Mouse (Mus musculus) small intestine, adult 2 months (tissue): ENCODE measurements around the gene Ncoa6.

Experiments
- CTCF ChIP-seq: fragments of 200-500 bp; IDR thresholded peaks from 2 replicates; pipeline ENCODE4 v1.5.1; 2012; ENCODE audit warnings: low read depth, mild to moderate bottlenecking, control low read depth, inconsistent platforms, low read length, moderate library complexity, mixed read lengths; ENCODE audit not compliant: insufficient replicate concordance, insufficient read length; ENCODE audit errors: extremely low read depth
- POLR2A ChIP-seq: fragments of 200-500 bp; IDR thresholded peaks from 2 replicates; pipeline ENCODE4 v1.6.1; 2012; ENCODE audit warnings: low read depth, mild to moderate bottlenecking, control low read depth, inconsistent platforms, low read length, moderate library complexity

DNA sequence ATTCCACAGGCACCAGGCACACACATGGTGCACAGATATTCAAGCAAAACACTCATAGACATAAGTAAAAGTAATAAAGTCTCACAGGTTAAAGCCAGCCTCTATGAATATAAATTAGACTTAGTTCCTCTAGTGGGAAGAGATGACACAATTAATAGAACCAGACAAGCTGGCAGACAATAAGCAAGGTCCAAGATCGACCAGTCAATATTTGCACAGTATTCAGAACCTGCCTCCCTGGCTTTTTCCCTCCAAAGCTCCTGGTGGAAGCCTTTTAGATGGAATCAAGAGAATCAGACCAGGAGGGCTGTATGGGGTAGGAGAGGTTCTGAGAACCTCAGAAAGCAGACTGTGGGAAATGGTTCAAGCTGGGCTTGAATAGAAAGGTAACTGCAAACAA, 99.8 kb downstream of the Ncoa6 start:
- no peak for TF ChIP-seq CTCF
- TF ChIP-seq POLR2A, result no peak
